Mouse (Mus musculus): ENCODE measurements at regions not wholly inside any gene's neighbourhood (a gene's known extent, or its start where the extent isn't known, plus 50 kb on each side); places are given as distances from the start of the nearest gene placed in this dataset.

- no peak for TF ChIP-seq CTCF (IDR thresholded peaks at IDR 0.05; ENCODE audit: control insufficient read depth, insufficient read depth, insufficient read length)
- no peak for TF ChIP-seq USF1 (IDR thresholded peaks at IDR 0.05; ENCODE audit: low read depth)
- TF ChIP-seq MAX (IDR thresholded peaks at IDR 0.05): no peak
- TF ChIP-seq MYOG (IDR thresholded peaks at IDR 0.05; ENCODE audit: control insufficient read depth, extremely low read depth, insufficient read length): no peak
- TF ChIP-seq CEBPB (IDR thresholded peaks at IDR 0.05; ENCODE audit: low read depth): no peak
- no peak for TF ChIP-seq FOSL1 (IDR thresholded peaks at IDR 0.05; ENCODE audit: insufficient read depth, low read length, poor library complexity, severe bottlenecking)
- no peak for TF ChIP-seq MYOD1 (IDR thresholded peaks at IDR 0.05; ENCODE audit: control insufficient read depth, insufficient read length, low read depth)
Measured at GRCm38 (mm10) chr6:22421551-22421950, 65.5 kb upstream of the Fam3c start.

Measured in C2C12 (cell line).